Mouse (Mus musculus) regulatory T cell (primary cell): ENCODE results near the gene Pign.

ENCODE experiments used
- in situ Hi-C: fragments of 300-600 bp; cut with MboI, MseI; formaldehyde crosslinking; loops from one replicate; pipeline ENCODE4 v1.15.1; 2025; ENCODE audit warnings: high pct_unique_total_duplicates

Pign gene

DNA sequence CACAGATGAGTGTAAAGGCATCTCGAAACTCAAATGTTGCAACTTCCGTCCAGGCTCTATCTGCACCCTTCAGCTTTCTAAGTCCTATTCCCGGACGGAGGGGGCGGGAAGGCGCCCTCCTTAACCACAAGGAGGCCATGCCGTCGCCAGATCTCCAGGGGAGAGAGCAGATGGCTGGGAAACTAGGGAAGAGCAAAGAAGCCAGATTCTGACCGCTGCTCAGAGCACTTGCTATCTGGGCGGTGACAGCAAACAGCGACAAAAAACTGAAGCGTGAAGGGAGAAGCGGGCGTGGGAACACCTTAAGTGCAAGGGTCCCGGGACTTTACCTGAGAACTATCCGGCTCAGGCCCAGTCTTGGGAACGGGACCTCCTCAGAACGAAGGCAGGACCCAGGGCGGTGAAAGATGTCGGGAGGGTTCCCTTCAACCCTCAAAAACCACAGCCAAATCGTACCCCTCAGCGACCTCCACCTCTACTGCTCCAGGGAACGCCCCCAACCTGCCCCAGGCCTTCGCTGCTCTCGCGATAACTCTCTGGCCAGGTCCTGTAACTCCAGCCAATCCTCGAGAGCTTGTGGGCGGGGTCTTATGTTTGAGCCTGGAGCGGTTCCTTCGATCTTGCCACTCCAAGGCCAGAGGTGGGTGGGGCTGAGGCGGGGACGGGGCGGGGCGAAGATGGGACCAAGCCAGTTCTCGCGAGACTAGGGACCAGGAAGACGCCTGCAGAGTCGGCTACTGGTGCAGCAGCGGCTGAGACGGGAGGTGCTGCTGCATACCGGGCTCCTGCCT, at the start of gene Pign, which contains the start of gene Relch:
TSS of gene Pign (minus strand) at position 507 of the 791 bp plus-strand sequence.
TSS of gene Relch (plus strand) at position 691 of the 791 bp plus-strand sequence.
- in situ Hi-C loops: loop anchor here (5.0 to 25.0 kb wide), 3 partner anchors 61 to 1124 kb away; partner anchors contain the start of gene Vps4b

DNA sequence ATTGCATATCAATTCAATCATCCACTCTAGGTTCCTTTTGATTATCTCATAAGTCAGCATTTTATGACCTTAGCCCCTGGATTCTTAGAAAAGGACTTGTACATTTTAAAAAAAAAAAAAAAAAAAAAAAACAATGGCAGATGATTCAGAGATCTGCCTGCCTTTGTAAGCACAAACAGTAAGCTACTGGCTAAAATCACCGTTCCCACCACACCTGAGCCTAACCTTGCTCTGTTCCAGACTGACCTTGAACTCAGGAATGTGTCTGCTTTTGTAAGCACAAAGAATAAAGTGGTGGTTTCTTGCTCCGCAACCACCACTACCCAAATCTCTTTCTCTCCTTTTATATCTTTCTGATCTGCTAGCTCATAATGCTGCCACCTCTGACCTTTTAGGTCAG, 49.3 kb upstream of the Pign start:
- in situ Hi-C loops: no loop called here

DNA sequence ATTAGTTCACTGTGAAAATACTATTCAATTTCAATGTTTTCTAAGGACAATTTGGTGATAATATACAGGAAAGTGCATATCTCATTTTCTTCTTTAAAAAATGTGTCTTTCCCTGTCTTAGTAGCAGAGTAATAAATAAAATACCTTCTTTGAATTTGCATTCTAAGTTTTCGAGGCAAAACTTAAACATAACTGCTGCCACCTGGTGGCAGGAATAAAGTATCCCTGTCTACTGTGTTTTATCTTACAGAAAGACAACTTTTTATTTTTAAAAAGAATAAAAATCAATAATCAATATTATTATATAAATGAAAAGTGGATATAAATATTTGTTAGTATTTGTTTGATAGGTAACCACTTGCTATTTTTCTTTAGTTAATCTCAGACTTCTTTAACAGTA, 47.8 kb upstream of the Pign start:
- in situ Hi-C loops: no loop called here

DNA sequence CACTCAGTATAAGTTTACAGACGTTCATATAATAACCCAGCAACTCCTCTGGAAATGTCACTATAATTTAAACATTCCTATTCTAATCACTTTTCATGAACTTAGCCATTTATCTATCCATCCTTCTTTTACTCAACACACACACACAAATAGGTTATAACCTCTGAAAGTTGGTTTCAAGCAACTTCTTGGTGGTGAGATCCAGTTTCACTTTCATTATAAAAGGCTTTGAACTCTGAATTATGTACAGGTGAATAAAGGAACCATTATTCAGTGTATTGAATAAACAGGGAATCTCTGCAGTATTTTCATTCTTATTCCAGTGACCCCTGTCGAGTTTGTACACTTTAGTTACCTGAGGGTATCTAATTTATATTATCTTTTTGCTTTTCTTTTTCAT, 45.9 kb upstream of the Pign start:
- in situ Hi-C loops: loop anchor here (10.0 kb wide), 1 partner anchor 725 kb away; no protein-coding TSS in a partner anchor

DNA sequence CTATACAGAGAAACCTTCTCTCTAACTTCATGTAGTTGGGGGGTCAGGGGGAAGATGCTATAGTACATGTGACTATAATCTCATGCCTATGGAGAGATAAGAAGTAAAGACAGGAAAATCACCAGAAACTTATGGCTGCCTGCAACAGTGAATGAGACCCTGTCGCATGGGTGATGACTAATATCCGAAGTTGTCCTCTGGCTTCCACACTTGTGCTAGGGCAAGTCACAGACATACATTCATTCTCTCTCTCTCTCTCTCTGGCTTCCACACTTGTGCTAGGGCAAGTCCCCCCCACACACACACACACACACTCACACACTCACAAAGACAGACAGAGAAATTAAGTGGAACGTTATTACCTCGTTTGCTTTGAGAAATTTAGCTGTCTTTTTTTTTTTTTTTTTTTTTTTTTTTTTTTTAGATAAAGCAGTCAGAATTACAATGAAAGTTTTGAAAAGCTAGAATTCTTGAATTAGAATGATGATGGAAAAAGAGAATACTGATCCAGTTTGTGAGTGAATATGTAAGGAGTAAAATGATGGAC, 37.6 kb upstream of the Pign start:
- in situ Hi-C loops: loop anchor here (10.0 kb wide), 1 partner anchor 716 kb away; no protein-coding TSS in a partner anchor

DNA sequence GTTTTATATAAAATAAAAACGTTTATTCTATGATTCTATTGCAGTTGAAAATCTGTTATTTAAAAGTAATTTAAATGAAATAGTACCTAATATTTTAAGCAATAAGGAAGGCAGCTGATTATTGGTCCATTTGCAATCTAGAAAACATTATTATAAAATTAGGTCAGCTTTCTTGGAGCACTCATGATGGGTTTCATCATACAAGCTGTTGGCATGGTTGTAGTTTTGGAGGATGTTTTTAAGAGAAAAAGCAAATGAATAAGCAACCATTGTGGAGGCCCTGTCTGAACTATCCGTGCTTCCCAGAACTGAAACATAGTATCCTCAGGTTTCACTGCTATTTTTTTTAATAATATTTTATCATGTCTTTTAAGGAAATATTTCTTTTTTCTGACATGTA, 32.1 kb upstream of the Pign start:
- in situ Hi-C loops: no loop called here

DNA sequence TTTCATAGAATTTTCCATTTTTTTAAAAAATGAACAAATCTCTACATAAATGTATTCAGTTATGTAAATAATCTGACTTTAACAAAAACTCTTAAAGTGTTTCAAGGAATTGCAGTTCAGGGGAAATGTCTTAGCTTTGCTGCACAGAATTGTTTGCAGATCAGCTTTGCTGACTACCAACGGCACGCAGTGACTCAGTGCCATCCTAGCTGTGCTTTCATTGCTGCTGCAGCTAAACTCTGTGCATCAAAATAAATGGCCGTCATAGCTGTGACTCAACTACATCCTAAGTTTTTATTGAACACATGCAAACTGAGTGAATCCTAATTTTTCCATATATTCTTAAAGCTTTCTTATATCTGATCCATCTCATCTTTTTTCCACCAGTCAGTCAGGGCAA, 22.0 kb upstream of the Pign start:
- in situ Hi-C loops: no loop called here

DNA sequence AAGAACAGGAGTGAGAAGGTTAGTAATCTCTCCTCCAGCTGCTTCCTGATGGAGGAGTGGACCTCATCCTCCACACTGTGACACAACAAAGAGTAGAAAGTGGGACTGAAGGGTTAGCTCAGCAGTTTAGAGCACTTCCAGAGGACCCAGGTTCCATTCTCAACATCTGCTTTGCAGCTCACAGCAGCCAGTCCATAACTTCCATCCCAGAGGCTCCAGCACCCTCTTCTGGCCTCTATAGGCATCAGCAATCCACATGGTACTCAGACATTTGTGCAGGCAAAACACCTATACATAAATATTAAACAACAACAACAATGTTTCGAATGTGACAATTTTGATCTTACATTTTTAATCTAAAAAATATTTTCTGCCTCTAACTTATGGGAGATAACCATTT, 17.1 kb upstream of the Pign start:
- in situ Hi-C loops: no loop called here

DNA sequence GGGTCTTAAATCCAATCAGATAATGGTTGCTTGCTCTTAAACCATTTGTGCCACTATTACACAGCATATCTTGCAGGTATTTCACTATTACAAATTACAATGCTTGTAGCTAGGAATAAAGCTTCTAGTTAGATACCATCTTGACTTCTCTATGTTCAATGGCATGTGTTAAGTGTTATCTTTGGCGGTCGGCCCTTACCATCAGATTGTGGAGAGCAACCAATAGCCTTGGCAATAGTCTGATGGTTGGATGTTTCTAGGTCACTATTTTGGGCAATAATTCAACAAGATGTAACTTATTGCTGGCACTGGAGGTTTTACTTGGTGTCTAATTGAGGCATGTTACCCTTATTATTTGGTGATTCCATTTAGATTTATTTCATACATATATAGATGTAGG, 11.3 kb upstream of the Pign start:
- in situ Hi-C loops: loop anchor here (25.0 kb wide), 1 partner anchor 1113 kb away; the partner anchor contains the start of gene Vps4b

DNA sequence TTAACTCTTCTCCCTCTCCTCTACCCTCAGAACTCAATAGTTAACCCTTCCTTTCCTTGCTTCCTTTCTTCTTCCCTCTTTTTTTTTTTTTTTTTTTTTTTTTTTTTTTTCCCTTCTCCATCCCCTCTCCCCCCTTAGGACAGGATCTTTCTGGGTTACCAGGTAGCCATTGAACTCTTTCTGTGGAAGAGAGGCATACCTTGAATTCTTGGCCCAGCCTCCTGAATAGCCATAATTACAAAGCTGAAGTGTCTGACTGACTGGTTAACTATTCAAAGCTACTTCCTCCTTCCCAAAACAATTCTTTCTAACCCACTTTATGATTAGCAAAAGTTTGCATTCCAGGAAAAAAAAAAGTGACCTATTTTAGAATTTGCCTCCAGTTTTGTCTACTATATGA, 6.2 kb upstream of the Pign start:
- in situ Hi-C loops: loop anchor here (5.0 to 25.0 kb wide), 3 partner anchors 55 to 1118 kb away; partner anchors contain the start of gene Vps4b

DNA sequence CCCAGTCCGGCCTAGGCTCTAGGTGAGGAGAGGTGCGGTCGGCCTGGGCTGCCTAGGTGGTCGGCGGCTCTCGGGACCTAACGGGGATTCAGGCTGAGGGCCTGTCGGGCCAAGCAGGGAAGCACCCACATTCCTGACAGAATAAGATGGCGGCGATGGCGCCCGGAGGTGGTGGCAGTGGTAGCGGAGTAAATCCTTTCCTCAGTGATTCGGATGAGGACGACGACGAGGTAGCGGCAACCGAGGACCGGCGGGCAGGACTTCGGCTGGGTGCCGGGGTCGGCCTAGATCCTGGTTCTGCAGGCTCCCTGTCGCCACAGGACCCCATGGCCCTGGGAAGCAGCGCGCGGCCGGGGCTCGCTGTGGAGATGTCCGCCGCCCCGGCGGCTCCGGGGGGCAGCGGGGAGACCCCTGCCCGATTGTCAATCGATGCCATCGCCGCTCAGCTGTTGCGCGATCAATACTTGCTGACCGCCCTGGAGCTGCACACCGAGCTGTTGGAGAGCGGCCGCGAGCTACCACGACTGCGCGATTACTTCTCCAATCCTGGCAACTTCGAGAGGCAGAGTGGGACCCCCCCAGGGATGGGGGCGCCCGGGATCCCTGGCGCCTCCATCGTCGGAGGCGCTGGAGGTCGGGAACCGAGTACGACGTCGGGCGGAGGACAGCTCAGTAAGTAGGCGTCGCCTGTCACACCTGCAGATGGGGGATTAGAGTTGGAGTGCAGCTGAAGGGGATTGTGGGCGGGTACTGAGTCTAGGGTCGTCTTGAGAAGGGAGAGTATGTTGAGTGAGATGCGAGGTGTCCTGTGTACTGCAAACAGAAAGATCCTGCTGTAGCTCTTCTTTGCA, 710 bp upstream of the Pign start:
- in situ Hi-C loops: loop anchor here (5.0 to 25.0 kb wide), 3 partner anchors 61 to 1123 kb away; partner anchors contain the start of gene Vps4b

DNA sequence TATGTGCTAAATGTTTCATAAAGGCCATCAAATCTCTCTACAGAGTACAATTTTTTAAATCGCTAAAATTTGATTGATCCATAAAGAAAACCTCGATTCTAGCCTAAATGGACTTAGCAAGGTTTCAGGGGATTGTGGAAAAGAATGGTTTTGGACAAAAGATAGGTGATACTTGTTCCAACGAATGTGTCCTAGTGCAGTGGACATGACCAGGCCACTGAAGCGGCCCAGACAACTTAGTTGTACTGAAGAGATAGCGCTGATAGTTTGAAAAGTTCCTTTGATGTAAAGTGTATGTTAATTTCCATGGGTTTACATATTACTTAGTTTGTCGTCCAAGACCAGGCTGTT, 682 bp downstream of the Pign start:
- in situ Hi-C loops: loop anchor here (5.0 to 25.0 kb wide), 3 partner anchors 62 to 1125 kb away; partner anchors contain the start of gene Vps4b

DNA sequence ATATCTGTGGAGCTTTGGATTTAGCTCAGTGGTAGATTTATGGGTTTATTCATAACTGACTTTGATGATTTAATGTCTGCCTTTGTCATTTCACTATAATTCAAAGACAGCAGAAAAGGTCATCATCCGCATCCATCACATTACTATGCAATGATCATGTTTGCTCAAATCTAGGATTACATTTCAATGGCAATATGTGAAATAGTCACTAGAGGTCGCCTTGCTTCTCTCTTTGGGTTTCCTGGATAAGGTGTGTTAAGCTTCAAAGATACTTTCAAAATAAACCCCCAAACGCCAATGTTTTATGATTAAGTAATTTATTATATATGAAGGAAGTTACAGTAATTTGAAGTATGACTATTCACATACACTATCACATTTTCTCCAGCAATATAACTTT, 3.5 kb downstream of the Pign start:
- in situ Hi-C loops: loop anchor here (5.0 to 25.0 kb wide), 3 partner anchors 65 to 1127 kb away; partner anchors contain the start of gene Vps4b

DNA sequence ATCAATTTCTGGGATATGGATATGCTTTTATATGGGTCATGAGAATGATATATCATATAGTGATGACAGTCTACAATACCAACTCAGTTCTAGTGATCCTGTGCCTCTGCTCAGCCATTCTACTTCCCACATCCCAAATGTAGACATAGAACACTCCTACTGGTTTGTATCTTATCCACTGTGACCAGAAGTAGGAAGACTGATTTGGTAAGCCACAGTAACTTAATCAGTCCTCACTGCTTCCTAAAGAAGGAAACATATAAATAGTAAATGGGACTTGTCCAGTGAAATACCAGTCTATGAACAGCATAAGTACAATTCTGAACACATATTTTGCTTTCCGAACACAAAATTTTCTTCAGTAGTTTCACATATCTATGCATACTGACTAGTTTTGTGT, 9.5 kb downstream of the Pign start:
- in situ Hi-C loops: loop anchor here (25.0 kb wide), 1 partner anchor 1133 kb away; the partner anchor contains the start of gene Vps4b

DNA sequence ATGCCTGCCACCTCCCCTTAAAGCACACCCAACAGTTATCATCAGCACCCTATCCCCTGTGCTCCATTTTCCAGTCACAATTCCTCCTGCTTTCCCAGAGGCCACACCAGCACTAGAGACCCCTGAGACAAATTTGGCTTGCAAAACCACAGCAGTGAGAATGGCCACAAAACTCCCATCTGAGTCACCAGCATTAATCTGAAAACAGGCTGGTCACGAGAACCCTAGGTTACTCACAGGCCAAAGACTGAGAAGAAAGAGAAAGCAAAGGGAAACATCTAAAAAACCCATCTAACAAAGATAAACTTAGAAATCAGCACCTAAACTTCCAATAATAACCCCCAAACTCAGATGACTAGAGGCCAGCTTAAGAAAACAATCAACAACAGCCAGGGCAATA, 12.8 kb downstream of the Pign start:
- in situ Hi-C loops: loop anchor here (25.0 kb wide), 1 partner anchor 1137 kb away; the partner anchor contains the start of gene Vps4b

DNA sequence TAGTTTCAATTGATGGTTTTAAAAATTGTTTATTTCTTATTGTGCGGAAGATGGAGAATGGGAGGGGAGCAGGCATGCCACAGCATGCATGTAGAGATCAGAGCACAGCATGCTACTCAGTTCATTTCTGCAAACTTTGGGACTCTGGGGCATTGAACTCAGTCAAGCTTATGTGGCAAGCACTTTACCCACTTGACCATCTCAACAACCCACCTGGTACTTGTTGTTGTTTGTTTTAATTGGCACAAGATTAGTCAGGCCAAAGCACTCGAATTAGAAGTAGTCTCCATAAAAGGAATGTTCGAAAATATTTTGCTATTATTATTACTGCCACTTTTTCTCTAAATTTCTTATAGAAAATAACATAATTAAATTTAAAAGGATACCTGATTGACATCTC, 19.4 kb downstream of the Pign start:
- in situ Hi-C loops: no loop called here

DNA sequence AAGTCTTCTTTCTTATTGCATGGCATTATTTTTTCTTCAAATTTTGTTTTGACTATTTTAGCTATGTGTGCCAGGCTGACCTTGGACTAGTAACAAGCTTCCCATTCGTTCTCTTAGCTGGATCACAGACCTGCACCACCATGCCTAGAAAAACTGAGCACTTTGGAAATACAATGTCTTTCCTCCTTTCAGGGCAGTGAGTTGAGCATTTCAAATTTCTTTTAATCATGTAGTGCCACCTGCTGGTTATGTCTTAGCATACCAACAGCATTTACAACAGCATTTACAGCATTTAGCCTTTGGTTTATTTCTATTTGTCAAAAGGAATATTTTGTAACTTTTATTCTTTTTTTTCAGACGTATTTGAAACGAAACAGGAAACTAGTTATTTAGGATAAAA, 33.0 kb downstream of the Pign start:
- in situ Hi-C loops: loop anchor here (5.0 kb wide), 1 partner anchor 643 kb away; no protein-coding TSS in a partner anchor

DNA sequence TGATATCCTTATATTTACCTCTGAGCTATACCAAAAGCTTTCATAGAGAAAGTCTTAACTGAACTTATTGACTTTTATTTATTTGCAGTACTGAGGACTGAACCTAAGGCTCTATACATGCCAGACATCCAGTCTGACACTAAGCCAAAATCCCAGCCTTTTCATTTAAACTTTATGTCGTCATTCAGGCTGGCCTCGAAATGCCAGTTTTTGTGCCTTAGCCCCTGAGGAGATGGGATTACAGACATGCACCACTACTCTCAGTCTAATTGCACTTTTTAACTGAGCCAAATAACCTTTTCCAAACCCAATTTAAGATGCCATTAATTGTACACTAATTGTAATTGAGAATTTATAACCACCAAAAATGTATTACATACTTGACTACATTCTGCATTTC, 73.8 kb downstream of the Pign start:
- in situ Hi-C loops: no loop called here

DNA sequence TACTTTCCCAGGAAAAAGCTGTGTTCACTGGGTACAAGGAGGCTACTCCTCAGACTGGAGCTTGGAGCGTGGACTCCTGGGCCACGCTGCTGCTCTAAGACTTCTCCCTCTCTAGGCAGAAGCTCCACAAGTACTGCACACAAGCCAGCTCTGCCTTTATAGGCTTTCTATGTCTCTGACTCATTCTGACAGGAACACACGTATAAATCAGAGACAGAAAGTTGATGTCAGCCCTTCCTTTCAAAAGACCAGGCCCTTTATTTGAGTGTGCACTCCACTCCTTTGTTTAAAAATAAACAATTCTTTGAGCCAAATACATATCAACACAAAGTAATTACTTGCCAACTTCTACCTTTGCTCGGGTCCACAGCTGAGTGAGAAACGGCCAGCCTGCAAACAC, 74.8 kb downstream of the Pign start:
- in situ Hi-C loops: no loop called here

DNA sequence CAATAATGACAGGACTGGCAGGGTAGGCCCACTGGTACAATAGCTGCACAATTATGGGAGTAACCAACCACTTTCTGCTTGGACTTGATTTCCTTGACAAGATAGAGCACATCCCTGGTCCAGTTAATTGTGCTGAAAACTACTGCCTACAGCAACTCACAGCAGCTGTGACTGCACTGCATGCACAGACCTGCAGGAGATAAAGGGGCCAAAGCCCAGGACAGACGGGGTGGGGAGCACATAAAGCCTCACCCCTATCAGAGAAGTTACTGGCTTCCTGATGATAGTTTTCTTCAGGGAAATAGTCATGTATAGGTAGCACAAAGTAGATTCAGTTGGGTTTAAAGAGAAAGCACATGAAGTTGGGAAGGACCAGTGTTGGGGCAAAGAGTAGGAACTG, 80.7 kb downstream of the Pign start:
- in situ Hi-C loops: no loop called here

DNA sequence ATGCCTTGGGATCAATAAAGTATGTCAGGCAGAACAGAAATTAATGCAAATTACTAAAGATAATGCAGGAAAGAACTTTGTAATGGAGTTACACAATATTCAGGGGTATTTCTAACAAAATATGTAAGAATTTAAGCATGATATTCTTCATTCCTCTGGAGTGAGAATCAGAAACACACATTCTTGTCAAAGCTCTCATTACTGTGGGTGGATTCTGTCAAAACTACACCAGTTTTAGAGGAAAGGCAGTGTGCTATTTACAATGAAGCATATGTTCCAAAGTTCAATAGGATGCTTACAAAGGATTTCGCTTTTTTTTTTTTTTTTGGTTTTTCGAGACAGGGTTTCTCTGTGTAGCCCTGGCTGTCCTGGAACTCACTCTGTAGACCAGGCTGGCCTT, 82.6 kb downstream of the Pign start:
- in situ Hi-C loops: no loop called here

DNA sequence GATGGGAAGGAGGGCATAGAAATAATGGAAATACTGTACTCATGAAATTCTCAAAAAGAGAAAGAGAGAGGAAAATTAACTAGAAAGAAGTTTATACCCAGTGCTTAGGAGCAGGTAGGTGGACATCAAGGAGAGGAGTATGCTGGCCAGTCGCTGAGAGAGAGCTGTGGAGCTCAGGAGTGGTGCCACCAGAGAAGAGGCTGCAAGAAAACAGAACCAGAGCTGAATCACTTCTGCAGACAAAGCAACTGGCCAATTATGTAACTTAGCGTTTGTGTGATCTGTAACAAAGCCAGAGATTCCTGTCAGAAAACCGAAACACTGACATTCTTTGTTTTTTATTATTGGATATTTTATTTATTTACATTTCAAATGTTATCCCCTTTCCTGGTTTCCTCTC, 97.4 kb downstream of the Pign start:
- in situ Hi-C loops: no loop called here
